Mouse (Mus musculus) adrenal gland, postnatal 10 days (tissue): Measurements from ENCODE around the gene Gm16503. TPM values are rescaled to one million over a fixed set of nuclear protein-coding genes. Genes with fewer than 3 reads are reported as not detected.

Source experiments
- total RNA-seq, 2 experiments: library from RNA; stranded (reverse); gene quantifications; 2 replicates each; pipeline ENCODE4 v1.2.3; 2021

Gm16503 gene
- total RNA-seq, 2 experiments from 2014 or later: 0.24 to 1.4 TPM

Other genes starting within 250 kb of the Gm16503 start
- gene Zfp988, start 234.5 kb upstream of the Gm16503 start, total RNA-seq: under 1 TPM; 0.24 to 0.39 TPM
- 1 to 10 TPM in 1 of 2 experiments, not detected in 1; 1.1 TPM for gene Zfp978, start 178.9 kb upstream of the Gm16503 start, total RNA-seq
- gene Zfp982, start 47.8 kb upstream of the Gm16503 start, total RNA-seq: 10 to 100 TPM in 1 of 2 experiments, 1 to 10 TPM in 1; 9.0 to 13.4 TPM
- under 1 TPM; 0.24 to 0.55 TPM for gene Zfp985, start 13.1 kb downstream of the Gm16503 start, total RNA-seq
- gene Zfp979, start 102.3 kb downstream of the Gm16503 start, total RNA-seq: 1 to 10 TPM; 3.5 to 4.8 TPM
- gene Zfp534, start 162.3 kb downstream of the Gm16503 start, total RNA-seq: under 1 TPM; 0.12 to 0.27 TPM